23 mouse cellular contexts compared by ENCODE assay signal in genomic region chr4:108332041-108332440, GRCm38 (mm10). TPM values are rescaled to one million over a fixed set of nuclear protein-coding genes. Genes with fewer than 3 reads are reported as not detected.
A peak's percentile ranks its signal among the peaks of the same experiment; 100 is the strongest.
DNase-seq lines count a peak whose midpoint lies in the region; ATAC-seq and TF ChIP-seq lines count a peak whose summit lies in the region.
"Had no signal": no experiment of that assay in that cellular context is flagged by ENCODE, and none has a peak within 500 bp of the region (broad histone marks: within the 10 kb centered on the region; RNA-seq: fewer than 3 reads in every experiment).

No protein-coding gene starts in this region.

- H3K4me1 ChIP-seq in heart, embryonic 15.5 days (replicated peaks): peaks cover 24% of the 10 kb centered on the region
- peaks cover 12% of the 10 kb centered on the region for H3K4me1 ChIP-seq in heart, embryonic 10.5 days
- no peaks in the 10 kb centered on the region for H3K4me1 ChIP-seq in kidney, embryonic 14.5 days (ENCODE audit: control insufficient read depth, insufficient read depth, low read length)
- H3K4me1 ChIP-seq in intestine, postnatal 0 days (replicated peaks; ENCODE audit: control insufficient read depth, insufficient read depth, low read length): peaks cover 4% of the 10 kb centered on the region; the same call in 1 of the 2 replicates
- H3K4me1 ChIP-seq in small intestine, adult 2 months (ENCODE audit: control insufficient read depth, insufficient read depth, insufficient read length, low read length): peaks cover 10% of the 10 kb centered on the region; the same call in 1 of the 2 replicates

- peaks cover 30% of the 10 kb centered on the region for H3K36me3 ChIP-seq in heart, embryonic 15.5 days
- H3K36me3 ChIP-seq in heart, embryonic 10.5 days: peaks cover 60% of the 10 kb centered on the region
- peaks cover 31% of the 10 kb centered on the region for H3K36me3 ChIP-seq in kidney, embryonic 14.5 days (ENCODE audit: control insufficient read depth, insufficient read depth, low read length)
- H3K36me3 ChIP-seq in intestine, postnatal 0 days (ENCODE audit: control insufficient read depth, insufficient read depth): peaks cover 24% of the 10 kb centered on the region
- peaks cover 13% of the 10 kb centered on the region for H3K36me3 ChIP-seq in small intestine, adult 2 months (ENCODE audit: control insufficient read depth, insufficient read depth, low read length)

- ATAC-seq in heart, embryonic 15.5 days (replicated peaks; ENCODE audit: insufficient number of reproducible peaks, insufficient read depth, low FRiP score, low read depth): no peak; the same call in 1 of the 2 replicates
- ATAC-seq in kidney, embryonic 14.5 days (ENCODE audit: low FRiP score, low TSS enrichment): no peak
- ATAC-seq in intestine, postnatal 0 days: no peak
- ATAC-seq in megakaryocyte-erythroid progenitor cell, adult 5-6 weeks (replicated peaks; ENCODE audit: low FRiP score, low TSS enrichment, poor library complexity, severe bottlenecking): no peak
- ATAC-seq: forebrain, embryonic 14.5 days; hindbrain, postnatal 0 days had no signal

- H3K9ac ChIP-seq in heart, embryonic 15.5 days: no peak overlapping the region
- no peak overlapping the region for H3K9ac ChIP-seq in kidney, embryonic 14.5 days (ENCODE audit: low read depth, low read length)
- H3K9ac ChIP-seq in intestine, postnatal 0 days (ENCODE audit: low read depth, low read length): no peak overlapping the region
- H3K9ac ChIP-seq: lung, embryonic 14.5 days had no signal

- no peaks in the 10 kb centered on the region for H3K27me3 ChIP-seq in heart, embryonic 15.5 days
- H3K27me3 ChIP-seq in heart, embryonic 10.5 days (ENCODE audit: insufficient read depth, poor library complexity, severe bottlenecking): no peaks in the 10 kb centered on the region
- no peaks in the 10 kb centered on the region for H3K27me3 ChIP-seq in kidney, embryonic 14.5 days (ENCODE audit: control insufficient read depth, insufficient read depth, low read length)
- H3K27me3 ChIP-seq in intestine, postnatal 0 days (replicated peaks; ENCODE audit: control insufficient read depth, insufficient read depth, low read length): no peaks in the 10 kb centered on the region
- no peaks in the 10 kb centered on the region for H3K27me3 ChIP-seq in small intestine, adult 2 months (ENCODE audit: control insufficient read depth, insufficient read depth, low read length)

- WGBS in heart, embryonic 15.5 days: 48% methylated on average over 9 of the region's 9 CpGs
- WGBS in heart, embryonic 10.5 days: 77% methylated on average over 9 of the region's 9 CpGs
- 91% methylated on average over 9 of the region's 9 CpGs for WGBS in kidney, embryonic 14.5 days
- WGBS in intestine, postnatal 0 days: 48% methylated on average over 9 of the region's 9 CpGs
- WGBS in small intestine, adult 2 months: 39% methylated on average over 9 of the region's 9 CpGs

- H3K4me3 ChIP-seq in heart, embryonic 15.5 days: no peak overlapping the region
- H3K4me3 ChIP-seq in heart, embryonic 10.5 days: no peak overlapping the region
- no peak overlapping the region for H3K4me3 ChIP-seq in kidney, embryonic 14.5 days (ENCODE audit: low read length)
- no peak overlapping the region for H3K4me3 ChIP-seq in intestine, postnatal 0 days (ENCODE audit: low read depth, low read length)
- H3K4me3 ChIP-seq in small intestine, adult 2 months (ENCODE audit: low read depth, low read length): peak overlapping the region; percentile 11; the same call in 1 of the 2 replicates
- H3K4me3 ChIP-seq: erythroblast, embryonic 14.5 days; limb, embryonic 10.5 days had no signal

- H3K27ac ChIP-seq in heart, embryonic 15.5 days: peak overlapping the region; percentile 78
- no peak overlapping the region for H3K27ac ChIP-seq in heart, embryonic 10.5 days
- H3K27ac ChIP-seq in kidney, embryonic 14.5 days (ENCODE audit: low read depth, low read length): no peak overlapping the region
- peak overlapping the region; percentile 79 for H3K27ac ChIP-seq in intestine, postnatal 0 days (ENCODE audit: low read depth, low read length)
- peak overlapping the region; percentile 97 for H3K27ac ChIP-seq in small intestine, adult 2 months (ENCODE audit: insufficient read depth, low read depth, low read length)
- H3K27ac ChIP-seq: hindbrain, postnatal 0 days; limb, embryonic 10.5 days had no signal

- no peaks in the 10 kb centered on the region for H3K9me3 ChIP-seq in heart, embryonic 15.5 days (replicated peaks)
- H3K9me3 ChIP-seq in heart, embryonic 10.5 days: no peaks in the 10 kb centered on the region
- H3K9me3 ChIP-seq in kidney, embryonic 14.5 days (ENCODE audit: control insufficient read depth, low read length): no peaks in the 10 kb centered on the region
- no peaks in the 10 kb centered on the region for H3K9me3 ChIP-seq in intestine, postnatal 0 days (ENCODE audit: control insufficient read depth)
- H3K9me3 ChIP-seq: limb, embryonic 10.5 days had no signal

- no peak for DNase-seq in heart, embryonic 10.5 days (ENCODE audit: low spot score)
- peak; percentile 57 for DNase-seq in kidney, postnatal 14 days
- DNase-seq: adrenal gland, postnatal 10 days; cerebellum, adult 11 months; gastrocnemius, postnatal 25 days; heart, postnatal 14 days; lung, embryonic 14.5 days; lung, postnatal 4 days; midbrain, embryonic 14.5 days; thymus, adult 2 months had no signal

- no peak for TF ChIP-seq POLR2A in small intestine, adult 2 months (IDR thresholded peaks at IDR 0.05; ENCODE audit: low read depth, low read length)

- TF ChIP-seq CTCF in intestine, postnatal 0 days (IDR thresholded peaks at IDR 0.05; ENCODE audit: low read depth): no peak
- no peak for TF ChIP-seq CTCF in small intestine, adult 2 months (IDR thresholded peaks at IDR 0.05; ENCODE audit: extremely low read depth, insufficient read length, insufficient replicate concordance, low read depth, low read length)

- no peak overlapping the region for H3K4me2 ChIP-seq in heart, embryonic 15.5 days
- no peak overlapping the region for H3K4me2 ChIP-seq in kidney, embryonic 14.5 days (replicated peaks; ENCODE audit: low read depth, low read length)
- H3K4me2 ChIP-seq in intestine, postnatal 0 days (replicated peaks; ENCODE audit: low read depth): peak overlapping the region; percentile 32
- H3K4me2 ChIP-seq: lung, embryonic 14.5 days had no signal

RNA-seq across cellular contexts. Expression of gene Coa7, which starts 4.1 kb away (rescaled TPM):
- polyA plus RNA-seq in heart, embryonic 15.5 days (2015; fragmentation: Nextera tagmentation; extraction: Ambion mirVana): 41.2 and 48.0 TPM in 2 replicates
- polyA plus RNA-seq in heart, embryonic 10.5 days (2016; fragmentation: Nextera tagmentation; extraction: Ambion mirVana): 58.4 and 61.1 TPM in 2 replicates
- 58.1 and 67.7 TPM in 2 replicates for polyA plus RNA-seq in kidney, embryonic 14.5 days (2014; fragmentation: Nextera tagmentation; extraction: Ambion mirVana)
- 83.6 and 91.4 TPM in 2 replicates for polyA plus RNA-seq in intestine, postnatal 0 days (2015; fragmentation: Nextera tagmentation; extraction: Ambion mirVana)
- 7.3 and 11.1 TPM in 2 replicates for polyA plus RNA-seq in small intestine, adult 2 months (2012; rRNA removed)
- 12.8 and 27.1 TPM in 2 replicates for total RNA-seq in megakaryocyte-erythroid progenitor cell, adult 5-6 weeks (2014; fragmentation: Nextera tagmentation)
- total RNA-seq in megakaryocyte-erythroid progenitor cell, adult 5-6 weeks (2017): 5.9 and 16.1 TPM in 2 replicates

RNA-seq across cellular contexts. Expression of gene Zyg11b, which starts 31.1 kb away (rescaled TPM):
- 6.7 and 8.3 TPM in 2 replicates for polyA plus RNA-seq in heart, embryonic 15.5 days (2015; fragmentation: Nextera tagmentation; extraction: Ambion mirVana)
- polyA plus RNA-seq in heart, embryonic 10.5 days (2016; fragmentation: Nextera tagmentation; extraction: Ambion mirVana): 7.8 and 9.9 TPM in 2 replicates
- polyA plus RNA-seq in kidney, embryonic 14.5 days (2014; fragmentation: Nextera tagmentation; extraction: Ambion mirVana): 9.4 and 17.2 TPM in 2 replicates
- 4.0 and 4.3 TPM in 2 replicates for polyA plus RNA-seq in intestine, postnatal 0 days (2015; fragmentation: Nextera tagmentation; extraction: Ambion mirVana)
- polyA plus RNA-seq in small intestine, adult 2 months (2012; rRNA removed): 2.6 and 4.1 TPM in 2 replicates
- total RNA-seq in megakaryocyte-erythroid progenitor cell, adult 5-6 weeks (2014; fragmentation: Nextera tagmentation): 8.8 and 11.3 TPM in 2 replicates
- total RNA-seq in megakaryocyte-erythroid progenitor cell, adult 5-6 weeks (2017): 12.5 and 17.6 TPM in 2 replicates

RNA-seq across cellular contexts. Expression of gene Shisal2a, which starts 51.1 kb away (rescaled TPM):
- polyA plus RNA-seq in heart, embryonic 15.5 days (2015; fragmentation: Nextera tagmentation; extraction: Ambion mirVana): 1.2 and 1.3 TPM in 2 replicates
- polyA plus RNA-seq in heart, embryonic 10.5 days (2016; fragmentation: Nextera tagmentation; extraction: Ambion mirVana): 3.0 and 3.5 TPM in 2 replicates
- 0.92 and 0.96 TPM in 2 replicates for polyA plus RNA-seq in kidney, embryonic 14.5 days (2014; fragmentation: Nextera tagmentation; extraction: Ambion mirVana)
- polyA plus RNA-seq in intestine, postnatal 0 days (2015; fragmentation: Nextera tagmentation; extraction: Ambion mirVana): 0.50 and 0.55 TPM in 2 replicates
- polyA plus RNA-seq in small intestine, adult 2 months (2012; rRNA removed): 0.20 TPM in 1 of 2 replicates, not detected in the other
- not detected in 2 replicates for total RNA-seq in megakaryocyte-erythroid progenitor cell, adult 5-6 weeks (2014; fragmentation: Nextera tagmentation)
- not detected in 2 replicates for total RNA-seq in megakaryocyte-erythroid progenitor cell, adult 5-6 weeks (2017)
- total RNA-seq: common myeloid progenitor, adult 5-6 weeks; gastrocnemius, postnatal 25 days; heart, postnatal 14 days; left cerebral cortex, adult 18-20 months had no signal
- polyA plus RNA-seq: C2C12; erythroblast, embryonic 14.5 days; thymus, adult 2 months; urinary bladder, adult 2 months had no signal

Comparison
In these comparisons a context has a peak if more than half of its experiments do, and no peak if none do; other contexts are left out.
1. H3K27ac ChIP-seq: peak in heart, embryonic 15.5 days (single experiment), intestine, postnatal 0 days (single experiment) and small intestine, adult 2 months (single experiment); none in heart, embryonic 10.5 days (single experiment) and kidney, embryonic 14.5 days (single experiment).